Mouse (Mus musculus): Measurements from ENCODE around the gene Ttc19. TPM values are rescaled to one million over a fixed set of nuclear protein-coding genes. Genes with fewer than 3 reads are reported as not detected.

The Ttc19 gene
- 10 to 100 TPM; 37.4 to 50.1 TPM for total RNA-seq (2021)
- long read RNA-seq, experiment 1, transcript Ttc19-201 (10 exons, 3,410 nt), result major isoform, 76 of 86 reads
- long read RNA-seq, experiment 1, partial matches to known transcripts, result 1 of 86 reads
- long read RNA-seq, experiment 1, other reads (novel, unspliced or antisense), result 5 of 86 reads
- long read RNA-seq, experiment 2, transcript Ttc19-201 (10 exons, 3,410 nt), result major isoform, 62 of 76 reads
- long read RNA-seq, experiment 2, partial matches to known transcripts, result 7 of 76 reads
- long read RNA-seq, experiment 2, other reads (novel, unspliced or antisense), result 4 of 76 reads

DNA sequence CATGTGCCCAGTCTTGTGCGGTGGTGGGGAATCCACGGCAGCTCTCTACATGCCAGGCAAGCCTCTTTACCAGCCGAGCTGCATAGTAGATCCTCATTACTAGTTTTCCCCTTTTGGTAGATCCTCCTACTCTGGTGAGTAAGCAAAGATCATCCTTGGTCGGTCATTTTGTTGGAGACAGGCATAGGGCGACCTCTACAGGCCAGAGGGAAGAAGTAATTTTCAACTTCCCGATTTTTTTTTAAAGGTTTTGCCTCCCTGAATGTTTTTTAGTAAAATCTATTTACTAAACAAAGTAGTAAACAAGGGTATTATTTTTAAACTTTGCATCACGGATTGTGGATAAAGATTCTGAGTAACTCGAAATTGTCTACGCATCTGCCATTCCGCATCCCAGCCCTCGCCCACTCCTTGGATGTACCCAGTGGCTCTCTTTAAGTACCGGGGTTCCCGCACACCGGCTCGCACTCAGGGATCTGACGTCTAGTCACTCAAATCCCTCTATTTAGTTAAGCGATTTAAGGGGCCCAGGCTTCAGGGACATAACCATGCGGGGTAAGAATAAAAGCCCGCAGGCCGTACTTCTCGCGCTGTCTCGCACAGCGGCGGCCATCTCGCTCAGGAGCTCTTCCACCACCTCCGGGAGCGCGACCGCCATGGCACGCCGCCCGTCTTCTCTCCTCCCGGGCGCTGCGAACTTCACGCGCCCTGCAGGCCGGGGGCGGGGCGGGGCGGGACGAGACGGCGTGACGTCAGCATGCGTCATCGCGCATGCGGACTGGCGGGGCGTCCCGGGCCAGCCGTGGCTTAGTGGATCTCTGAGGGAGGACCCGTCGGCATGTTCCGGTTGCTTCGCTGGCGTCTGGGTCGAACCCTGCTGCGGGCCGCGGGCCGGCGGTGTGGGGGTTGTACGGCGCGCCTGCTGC, at the start of gene Ttc19, which contains the start of gene Zswim7:
Gene Ttc19 (plus strand): TSS at position 799 of the 926 bp plus-strand sequence.
Gene Zswim7 (minus strand): TSS at position 701 of the 926 bp plus-strand sequence.
- intact Hi-C loops (cut with DNase I), result loop anchor here (1.0 to 5.0 kb wide), 3 partner anchors 154 to 349 kb away; partner anchors contain the start of gene Akap10
- DNase-seq, result peak; percentile 96
- peak within 1 kb of the TSS; percentile 91 for H3K27ac ChIP-seq
- H3K4me3 ChIP-seq, result peak within 1 kb of the TSS; percentile 82
- peak; percentile 85 for TF ChIP-seq CTCF (IDR thresholded peaks at IDR 0.05)

DNA sequence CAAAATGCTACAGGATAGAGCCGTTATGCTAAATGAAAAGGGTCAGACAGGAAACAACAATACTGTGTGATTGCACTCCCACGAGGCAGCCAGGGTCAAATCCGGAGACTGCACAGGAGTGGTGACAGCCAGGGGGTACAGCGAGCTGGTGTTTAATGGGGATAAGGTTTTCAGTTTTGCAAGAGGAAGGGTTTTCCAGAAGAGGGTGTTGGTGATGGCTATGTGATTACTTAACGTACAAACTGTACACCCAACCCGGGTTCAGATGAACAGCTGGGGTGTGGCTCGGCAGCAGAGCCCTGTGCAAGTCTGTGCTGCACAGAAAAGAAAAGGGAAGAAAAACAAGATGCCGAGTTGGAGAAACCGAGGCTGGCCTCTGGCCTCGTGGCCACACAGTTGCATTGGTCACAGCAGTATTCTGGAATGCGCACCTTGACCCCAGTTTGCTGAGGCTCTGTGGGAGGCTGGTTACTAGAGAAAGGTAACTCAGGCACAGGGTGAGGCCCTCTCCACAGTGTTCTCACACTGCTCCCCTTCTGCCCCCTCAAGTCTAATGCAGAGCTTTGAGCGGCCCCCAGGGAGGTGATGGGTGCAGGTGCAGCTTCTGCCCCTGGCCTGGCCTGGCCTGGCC, 40.5 kb upstream of the Ttc19 start:
- no peak for TF ChIP-seq CTCF (IDR thresholded peaks at IDR 0.05)
- Histone ChIP-seq H3K27ac (no peak overlapping the region), H3K4me3 (no peak overlapping the region)
- intact Hi-C loops (cut with DNase I), result no loop called here
- DNase-seq, result no peak

DNA sequence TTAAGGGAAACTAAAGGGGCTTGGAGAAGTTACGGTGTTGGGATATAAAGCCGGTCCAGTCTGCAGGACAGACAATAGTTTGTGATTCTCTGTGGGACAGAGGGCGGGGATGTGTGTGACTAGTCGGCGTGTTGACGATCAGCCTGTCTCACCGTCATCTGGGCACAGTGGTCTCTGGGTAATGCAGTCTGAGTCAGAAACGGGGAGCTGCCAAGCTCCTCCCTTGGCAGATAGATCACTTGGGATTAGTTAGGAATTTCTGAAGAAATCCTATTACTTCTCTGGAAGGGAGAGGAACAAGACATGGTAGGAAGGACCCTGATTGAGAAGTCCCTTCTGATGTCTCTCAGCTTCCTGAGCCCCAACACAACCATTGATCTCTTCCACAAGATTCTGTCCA, 37.4 kb upstream of the Ttc19 start:
- 0 out of 2 replicates have a peak overlapping the region, but pooled peaks have one; percentile 40 for H3K27ac ChIP-seq
- TF ChIP-seq CTCF (IDR thresholded peaks at IDR 0.05), result no peak
- intact Hi-C loops (cut with DNase I), result no loop called here
- H3K4me3 ChIP-seq, result no peak overlapping the region
- DNase-seq, result peak; percentile 49

DNA sequence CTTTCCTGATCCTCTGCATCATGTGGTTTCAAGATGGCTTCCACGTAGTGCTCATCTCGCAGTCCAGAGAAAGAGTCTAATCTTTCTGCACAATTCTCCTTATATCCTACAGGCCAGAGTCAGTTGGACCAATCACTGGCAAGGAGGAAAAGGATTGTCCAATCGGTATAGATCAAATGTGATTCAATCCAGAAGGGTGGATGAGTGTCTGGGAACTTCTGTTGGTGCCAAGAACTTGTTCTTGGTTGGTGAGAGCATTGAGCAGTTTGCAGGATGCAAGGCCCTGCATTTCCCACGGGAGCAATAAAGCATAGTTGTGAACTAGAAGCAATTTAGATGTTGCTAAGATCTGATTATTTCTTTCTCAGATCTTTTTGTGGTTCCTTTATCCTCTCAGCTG, 36.8 kb upstream of the Ttc19 start:
- peak overlapping the region; percentile 40; the same call in 1 of the 2 replicates for H3K27ac ChIP-seq
- TF ChIP-seq CTCF (IDR thresholded peaks at IDR 0.05), result no peak
- intact Hi-C loops (cut with DNase I), result no loop called here
- H3K4me3 ChIP-seq, result no peak overlapping the region
- DNase-seq, result no peak

DNA sequence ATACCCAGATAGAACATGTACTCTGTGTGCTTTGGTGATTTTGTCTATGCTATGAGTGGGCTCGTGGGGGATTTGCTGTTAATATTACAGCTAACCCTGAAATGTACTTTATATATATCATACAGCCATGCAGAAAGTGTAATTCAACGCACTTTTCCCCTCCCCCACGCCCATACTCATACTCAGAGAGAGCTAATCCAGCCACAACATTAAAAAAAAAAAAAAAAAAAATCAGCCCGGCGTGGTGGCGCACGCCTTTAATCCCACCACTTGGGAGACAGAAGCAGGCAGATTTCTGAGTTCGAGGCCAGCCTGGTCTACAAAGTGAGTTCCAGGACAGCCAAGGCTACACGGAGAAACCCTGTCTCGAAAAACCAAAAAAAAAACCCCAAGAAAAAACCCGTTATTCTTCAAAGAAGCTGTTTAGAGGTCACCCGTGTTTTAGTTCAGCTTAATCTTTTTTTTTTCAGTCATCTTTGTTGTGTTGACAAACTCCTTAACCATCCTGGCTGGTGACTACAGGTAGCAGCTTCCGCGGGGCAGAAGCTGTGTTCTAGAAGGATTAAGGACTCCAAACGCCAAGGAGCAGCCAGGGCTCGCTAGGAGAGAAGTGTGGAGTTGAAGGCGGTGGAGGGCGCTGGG, 33.4 kb upstream of the Ttc19 start:
- intact Hi-C loops (cut with DNase I), result no loop called here
- H3K27ac ChIP-seq, result peak overlapping the region; percentile 59
- no peak for TF ChIP-seq CTCF (IDR thresholded peaks at IDR 0.05)

DNA sequence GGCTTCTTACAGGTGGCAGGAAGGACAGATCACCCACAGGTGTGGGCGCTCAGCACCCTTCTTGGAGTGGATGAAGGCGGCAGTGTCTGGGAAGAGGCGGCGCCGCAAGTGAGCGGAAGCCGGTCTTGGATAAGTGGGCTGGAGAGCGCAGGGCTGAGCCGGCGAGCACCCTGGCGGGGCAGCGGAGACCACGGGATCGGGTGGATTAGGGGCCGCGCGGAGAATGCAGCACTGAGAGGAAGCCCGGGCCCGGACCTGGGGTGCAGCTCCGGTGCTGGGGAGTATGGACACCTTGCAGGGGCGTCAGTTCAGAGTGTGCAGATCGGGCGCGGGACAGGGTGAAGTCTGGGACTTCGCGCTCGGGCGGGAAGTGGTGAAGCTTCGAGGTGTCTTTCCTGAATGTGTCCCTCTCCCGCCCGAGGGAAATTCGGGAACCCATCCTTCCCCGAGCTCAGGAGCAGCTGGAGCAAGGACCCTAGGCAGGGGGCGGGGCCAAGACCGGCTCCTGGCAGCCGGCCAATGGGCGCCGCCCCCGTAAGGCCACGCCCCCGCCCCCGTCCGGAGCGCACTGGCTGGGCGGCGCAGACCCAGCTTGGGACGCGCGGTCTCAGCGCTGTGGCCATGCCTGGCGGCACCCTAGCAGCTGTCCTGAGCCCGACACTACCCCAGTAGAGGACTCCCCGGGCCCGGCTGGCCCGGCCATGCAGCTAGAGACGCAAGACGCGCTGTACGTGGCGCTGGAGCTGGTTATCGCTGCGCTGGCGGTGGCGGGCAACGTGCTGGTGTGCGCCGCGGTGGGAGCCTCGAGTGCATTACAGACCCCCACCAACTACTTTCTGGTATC, 32.6 kb upstream of the Ttc19 start, which contains the start of gene Adora2b:
Gene Adora2b (plus strand): TSS at position 584 of the 844 bp plus-strand sequence.
- Histone ChIP-seq H3K4me3 (peak within 1 kb of the TSS; percentile 86), H3K27ac (peak within 1 kb of the TSS; percentile 76)
- TF ChIP-seq CTCF (IDR thresholded peaks at IDR 0.05), result no peak
- intact Hi-C loops (cut with DNase I), result no loop called here
- peak; percentile 80 for DNase-seq

More for the DNA sequence above, 33.4 kb upstream of the Ttc19 start:
- no peak for DNase-seq
- peak overlapping the region; percentile 86 for H3K4me3 ChIP-seq

DNA sequence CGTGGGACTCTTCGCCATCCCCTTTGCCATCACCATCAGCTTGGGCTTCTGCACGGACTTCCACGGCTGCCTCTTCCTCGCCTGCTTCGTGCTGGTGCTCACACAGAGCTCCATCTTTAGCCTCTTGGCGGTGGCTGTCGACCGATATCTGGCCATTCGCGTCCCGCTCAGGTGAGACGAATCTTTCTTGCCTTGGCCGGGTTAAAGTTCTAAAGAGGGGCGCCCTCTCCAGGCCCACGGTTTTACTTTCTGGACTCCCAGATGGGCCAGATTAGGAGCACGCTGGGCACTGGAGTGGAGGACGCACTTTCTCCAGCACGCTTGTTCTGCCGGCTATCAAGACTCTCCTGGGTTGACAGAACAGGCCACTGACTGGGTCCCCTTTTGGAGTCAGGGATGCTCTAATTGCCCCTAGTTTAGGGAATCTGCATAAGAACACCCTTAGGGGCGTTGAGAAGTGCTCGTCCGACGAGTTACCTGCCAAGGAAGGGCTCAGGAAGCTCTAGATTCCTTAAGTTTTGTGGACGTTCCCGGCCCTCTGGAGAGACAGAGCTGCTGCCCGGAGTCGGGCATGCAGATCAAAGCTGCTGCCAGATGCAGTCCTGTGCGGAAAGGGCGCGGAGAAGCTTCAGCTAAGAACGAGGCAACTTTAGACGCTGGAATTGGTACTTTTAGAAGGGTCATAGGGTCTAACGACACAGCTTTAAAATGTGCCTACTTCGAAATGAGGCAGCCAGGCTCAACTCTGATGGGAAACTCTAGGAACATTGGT, 31.8 kb upstream of the Ttc19 start:
- Histone ChIP-seq H3K4me3 (peak overlapping the region; percentile 86), H3K27ac (peak overlapping the region; percentile 76)
- intact Hi-C loops (cut with DNase I), result no loop called here
- TF ChIP-seq CTCF (IDR thresholded peaks at IDR 0.05), result peak; percentile 40
- DNase-seq, result peak; percentile 42

DNA sequence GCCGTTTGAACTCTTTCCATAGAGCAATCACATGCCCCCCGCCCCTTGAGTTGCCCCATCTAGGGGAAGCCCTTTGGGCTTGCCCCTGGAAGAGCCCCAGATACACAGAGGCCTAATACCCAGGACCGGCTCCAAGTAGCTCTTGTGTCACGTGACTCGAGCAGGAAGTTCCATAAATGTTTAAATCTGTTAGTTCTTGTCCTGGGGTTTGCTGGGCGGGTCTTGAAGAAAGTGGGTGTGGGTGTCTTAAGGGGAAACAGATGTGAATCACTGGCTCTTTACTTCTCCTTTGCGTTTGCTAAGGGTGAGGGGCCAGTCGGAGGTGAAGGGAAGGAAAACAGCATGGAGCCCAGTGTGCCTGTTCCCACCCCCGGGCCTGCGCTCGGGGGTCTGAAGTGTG, 30.2 kb upstream of the Ttc19 start:
- intact Hi-C loops (cut with DNase I), result no loop called here
- H3K27ac ChIP-seq, result no peak overlapping the region
- peak overlapping the region; percentile 86 for H3K4me3 ChIP-seq
- peak; percentile 44 for DNase-seq
- no peak for TF ChIP-seq CTCF (IDR thresholded peaks at IDR 0.05)

DNA sequence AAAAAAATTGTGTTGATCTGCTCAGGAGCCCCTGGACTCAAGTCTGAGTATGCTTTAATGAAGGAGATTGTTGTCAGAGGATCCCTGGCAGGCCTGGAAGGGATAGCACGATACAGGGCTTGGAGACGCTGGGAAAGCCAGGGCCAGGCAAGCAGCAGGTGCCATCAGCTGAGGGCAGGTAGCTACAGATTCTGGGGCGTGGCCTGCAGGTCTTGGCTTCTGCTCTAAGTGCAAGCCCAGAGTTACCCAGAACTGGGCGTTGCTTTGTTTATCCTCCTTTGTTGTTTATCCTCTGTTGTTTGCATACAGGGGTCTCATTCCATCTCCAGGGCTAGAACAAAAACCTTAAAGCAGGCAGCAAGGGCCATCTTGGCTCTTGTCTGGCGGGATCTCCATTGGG, 27.9 kb upstream of the Ttc19 start:
- H3K4me3 ChIP-seq, result no peak overlapping the region
- no peak overlapping the region for H3K27ac ChIP-seq
- TF ChIP-seq CTCF (IDR thresholded peaks at IDR 0.05), result no peak
- intact Hi-C loops (cut with DNase I), result no loop called here
- DNase-seq, result no peak

DNA sequence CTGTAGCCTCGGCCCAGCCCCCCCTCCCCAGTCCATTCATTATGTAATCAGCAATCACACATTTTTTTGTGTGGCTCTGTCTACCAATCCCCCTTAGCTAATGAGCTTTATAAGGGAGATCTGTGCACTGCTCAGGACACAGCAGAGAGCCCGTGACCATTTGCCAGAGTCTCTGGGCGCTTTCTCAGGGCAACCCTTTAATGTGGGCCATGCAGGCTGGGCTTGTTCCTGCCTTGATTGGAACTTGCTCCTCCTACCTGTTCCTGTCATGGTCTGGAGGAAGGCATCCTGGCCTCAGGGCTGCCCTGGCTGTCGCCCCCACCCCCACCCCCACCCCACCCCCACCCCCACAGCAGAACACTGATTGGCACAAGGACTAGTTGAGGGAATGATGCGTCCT, 22.1 kb upstream of the Ttc19 start:
- no peak for TF ChIP-seq CTCF (IDR thresholded peaks at IDR 0.05)
- peak; percentile 5 for DNase-seq
- no peak overlapping the region for H3K27ac ChIP-seq
- no peak overlapping the region for H3K4me3 ChIP-seq
- intact Hi-C loops (cut with DNase I), result no loop called here

All from gastrocnemius, adult 2 months (tissue).